Mouse (Mus musculus) lung, postnatal 0 days (tissue): Measurements from ENCODE around the gene Dynlt1c.
"Not testable (repeated sequence)": the region's sequence is repeated elsewhere in the genome, so short reads cannot be mapped to it uniquely, and the experiment has no call there.

ENCODE experiments used
- CTCF ChIP-seq: IDR thresholded peaks from 2 replicates; pipeline ENCODE4 v1.5.1; 2016; ENCODE audit warnings: antibody characterized with exemption, mild to moderate bottlenecking
- EP300 ChIP-seq: IDR thresholded peaks from 2 replicates; pipeline ENCODE4 v1.6.1; 2016; ENCODE audit warnings: antibody characterized with exemption, mild to moderate bottlenecking, control low read depth

DNA sequence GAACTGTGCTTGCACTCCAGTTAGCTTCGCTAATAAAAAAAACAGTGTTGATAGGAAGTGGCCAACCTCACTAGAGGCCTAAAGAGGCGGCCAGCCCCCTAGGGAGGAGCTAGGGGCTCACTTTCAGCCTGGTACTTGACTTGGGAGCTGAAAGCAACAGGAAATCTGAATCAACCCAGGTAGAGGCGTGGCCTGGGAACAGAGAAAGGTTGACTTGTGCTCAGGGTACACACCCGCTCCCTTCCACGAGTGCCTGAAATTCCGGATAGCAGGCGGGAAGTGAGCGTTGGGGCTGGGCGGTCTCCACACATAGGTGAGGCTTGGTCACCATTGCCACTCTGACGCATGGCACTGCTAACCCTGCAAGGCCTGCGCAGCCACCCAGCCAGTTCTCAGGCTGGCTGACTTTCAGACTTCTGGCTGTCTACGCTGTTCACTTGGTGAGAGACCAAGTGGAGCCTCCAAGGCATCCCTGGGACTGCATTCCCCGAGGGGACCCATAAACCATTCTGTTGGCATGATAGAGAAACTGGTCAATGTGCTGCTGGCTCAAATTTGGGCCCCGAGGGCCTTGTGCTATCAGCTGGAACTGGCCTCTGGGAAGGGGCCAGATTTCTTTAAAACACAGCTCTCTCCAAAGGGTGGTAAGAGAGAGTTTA lies 39.4 kb downstream of the Dynlt1c start:
- TF ChIP-seq CTCF, EP300: not testable (repeated sequence)
